Mouse (Mus musculus): ENCODE data around the gene Myo16. TPM values are rescaled to one million over a fixed set of nuclear protein-coding genes. Genes with fewer than 3 reads are reported as not detected.

Gene Myo16
- total RNA-seq, 2 experiments from 2014 or later, result 22.1 to 23.7 TPM

DNA sequence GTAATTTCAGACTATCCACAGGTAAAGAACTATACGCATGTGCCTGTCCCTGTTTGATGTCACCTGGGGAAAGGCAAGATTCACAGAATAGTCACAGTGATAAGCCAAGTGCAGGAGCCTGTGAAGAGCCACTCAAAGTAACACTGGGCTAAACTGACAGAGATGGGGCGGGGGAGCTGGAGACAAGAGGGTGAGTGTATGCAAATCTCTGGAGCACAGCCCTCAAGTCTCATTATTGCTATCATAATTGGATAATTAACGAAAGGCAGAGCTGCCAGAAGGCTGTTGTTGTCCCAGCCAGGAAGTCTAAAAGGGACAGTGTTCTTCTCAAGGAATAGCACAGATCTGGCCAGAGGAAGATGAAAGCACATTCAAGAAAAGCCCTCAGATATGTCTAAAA is 490.8 kb downstream of the Myo16 start:
- TF ChIP-seq CTCF (conservative IDR thresholded peaks at IDR 0.05), result no peak
- DNase-seq (ENCODE audit: low spot score in 2 of 2), result no peak
- no peak overlapping the region for H3K27ac ChIP-seq
- H3K4me3 ChIP-seq, result no peak overlapping the region

DNA sequence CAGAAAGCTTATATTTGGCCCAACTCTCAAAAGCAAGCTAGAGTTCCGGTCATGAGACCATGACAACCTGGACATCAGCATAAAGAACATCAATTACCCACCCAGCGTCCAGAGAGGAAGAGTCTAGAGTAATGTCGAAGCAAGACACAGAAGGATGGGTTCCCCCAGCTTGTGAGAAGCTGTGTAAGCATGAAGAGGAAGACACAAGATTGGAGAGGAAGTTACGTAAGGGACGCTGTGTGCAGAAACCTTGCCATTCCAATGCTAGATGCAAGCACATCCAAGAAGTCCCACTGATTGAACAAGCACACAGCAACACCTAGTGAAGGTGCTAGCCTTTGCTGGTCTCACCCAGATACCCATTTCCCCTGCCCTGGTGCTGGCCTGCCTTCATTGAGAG is 492.0 kb downstream of the Myo16 start:
- no peak for TF ChIP-seq CTCF (conservative IDR thresholded peaks at IDR 0.05)
- Histone ChIP-seq H3K4me3 (no peak overlapping the region), H3K27ac (no peak overlapping the region)
- DNase-seq (ENCODE audit: low spot score in 2 of 2), result no peak

DNA sequence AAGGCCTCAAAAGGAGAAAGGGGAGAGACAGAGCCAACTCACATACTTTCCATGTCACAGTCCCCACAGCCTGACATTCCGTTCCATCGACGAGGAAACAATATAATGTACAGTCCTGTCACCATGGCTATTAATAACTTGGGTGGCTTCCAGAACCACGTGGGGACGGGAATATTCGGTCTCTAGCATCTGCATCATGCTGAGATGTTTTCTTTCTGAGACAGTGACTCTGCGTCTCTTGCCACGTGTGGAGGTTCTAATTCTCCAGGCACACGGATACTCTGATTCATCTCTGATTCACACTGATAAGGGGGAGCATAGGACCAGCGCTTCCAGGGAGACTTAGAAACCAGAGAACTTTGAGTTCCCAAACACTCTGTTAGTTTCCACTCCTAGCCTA is 492.8 kb downstream of the Myo16 start:
- Histone ChIP-seq H3K4me3 (no peak overlapping the region), H3K27ac (no peak overlapping the region)
- peak in 1 of 2 experiments; percentile 9 for DNase-seq (ENCODE audit: low spot score in 2 of 2)
- TF ChIP-seq CTCF (conservative IDR thresholded peaks at IDR 0.05), result no peak

DNA sequence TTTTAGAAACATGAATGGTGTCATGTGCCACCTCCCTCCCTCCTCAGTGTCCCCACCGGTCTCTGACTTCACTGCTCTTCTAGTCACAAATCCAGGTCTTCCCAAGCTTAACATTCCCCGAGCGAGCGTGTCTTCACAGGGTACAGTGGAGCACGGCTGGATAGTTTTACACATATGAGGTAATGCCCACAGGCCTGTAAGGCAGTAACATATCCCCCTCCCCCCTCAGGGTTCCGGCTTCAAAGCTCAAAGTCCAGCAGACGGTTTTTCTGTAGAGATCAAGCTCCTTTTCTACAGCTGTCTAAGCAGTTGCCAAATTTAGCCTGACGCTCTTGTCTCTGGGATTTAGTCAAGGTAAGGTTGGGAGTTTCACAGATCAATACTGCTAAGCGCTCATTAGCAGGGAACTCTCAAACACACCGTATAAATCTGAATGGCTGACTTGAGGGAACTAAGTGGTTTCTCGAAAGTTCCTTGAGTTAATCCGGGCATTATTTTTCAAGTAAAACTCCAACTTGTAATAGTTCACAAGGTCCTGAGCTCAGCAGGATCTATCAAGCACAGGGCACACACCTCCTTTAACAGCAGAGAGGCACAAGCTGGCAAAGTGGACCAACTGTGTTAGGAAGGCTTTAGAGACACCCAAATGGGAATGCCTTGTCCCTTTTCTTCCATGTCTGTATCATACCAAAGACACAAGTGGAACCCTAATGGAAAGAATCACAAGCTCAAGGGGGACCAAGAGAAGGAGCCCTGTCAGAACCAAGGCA is 498.0 kb downstream of the Myo16 start:
- no peak for DNase-seq (ENCODE audit: low spot score in 2 of 2)
- TF ChIP-seq CTCF (conservative IDR thresholded peaks at IDR 0.05), result no peak
- Histone ChIP-seq H3K4me3 (no peak overlapping the region), H3K27ac (no peak overlapping the region)

DNA sequence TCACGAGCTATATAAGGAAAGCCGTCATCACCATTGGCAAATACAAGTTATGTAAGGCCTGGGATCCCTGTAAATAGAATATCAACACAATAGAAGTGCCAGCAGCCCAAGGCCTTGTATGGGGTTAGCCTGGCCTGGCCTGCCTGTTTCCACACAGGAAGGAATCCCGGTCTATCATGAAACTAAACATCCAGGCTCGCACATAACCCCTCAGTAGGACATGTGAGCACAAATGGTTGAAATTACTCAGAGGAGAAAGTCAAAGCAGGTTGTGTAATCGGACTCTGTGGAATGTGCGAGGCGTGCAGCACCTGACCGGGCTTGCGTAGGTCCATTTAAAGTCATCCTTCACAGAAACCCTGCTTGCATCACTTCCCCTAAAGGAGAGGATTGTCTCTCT is 499.6 kb downstream of the Myo16 start:
- TF ChIP-seq CTCF (conservative IDR thresholded peaks at IDR 0.05), result no peak
- no peak overlapping the region for H3K27ac ChIP-seq
- DNase-seq (ENCODE audit: low spot score in 2 of 2), result no peak
- H3K4me3 ChIP-seq, result no peak overlapping the region

DNA sequence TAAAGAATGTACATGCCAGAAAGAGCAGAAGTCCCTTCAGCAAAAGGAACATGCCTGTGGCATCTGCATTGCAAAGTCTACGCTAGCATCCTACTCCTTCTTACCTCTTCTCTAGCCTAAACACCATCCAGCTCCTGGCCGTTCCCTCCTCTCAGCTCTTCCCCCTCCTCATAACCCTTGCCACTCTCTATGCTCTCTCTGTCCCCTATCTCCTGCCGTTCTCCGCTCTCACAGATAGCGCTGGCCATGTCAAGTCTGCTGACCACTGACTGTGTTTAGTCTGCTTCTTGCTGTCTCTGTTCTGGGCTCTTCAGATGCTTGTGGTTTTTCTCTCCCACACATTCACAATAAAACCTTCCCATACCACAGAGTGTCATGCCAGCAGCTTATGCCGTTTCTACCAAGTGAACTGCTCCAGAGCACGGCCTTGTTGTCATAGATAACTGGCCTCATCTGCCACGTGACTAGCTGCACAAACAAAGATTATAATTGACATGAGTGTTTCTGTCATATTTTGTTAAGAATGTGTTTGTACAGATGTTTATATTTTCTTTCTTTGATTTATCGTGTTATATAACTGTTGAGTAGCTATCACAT is 501.3 kb downstream of the Myo16 start:
- Histone ChIP-seq H3K27ac (no peak overlapping the region), H3K4me3 (no peak overlapping the region)
- TF ChIP-seq CTCF (conservative IDR thresholded peaks at IDR 0.05), result no peak
- DNase-seq (ENCODE audit: low spot score in 2 of 2), result no peak

DNA sequence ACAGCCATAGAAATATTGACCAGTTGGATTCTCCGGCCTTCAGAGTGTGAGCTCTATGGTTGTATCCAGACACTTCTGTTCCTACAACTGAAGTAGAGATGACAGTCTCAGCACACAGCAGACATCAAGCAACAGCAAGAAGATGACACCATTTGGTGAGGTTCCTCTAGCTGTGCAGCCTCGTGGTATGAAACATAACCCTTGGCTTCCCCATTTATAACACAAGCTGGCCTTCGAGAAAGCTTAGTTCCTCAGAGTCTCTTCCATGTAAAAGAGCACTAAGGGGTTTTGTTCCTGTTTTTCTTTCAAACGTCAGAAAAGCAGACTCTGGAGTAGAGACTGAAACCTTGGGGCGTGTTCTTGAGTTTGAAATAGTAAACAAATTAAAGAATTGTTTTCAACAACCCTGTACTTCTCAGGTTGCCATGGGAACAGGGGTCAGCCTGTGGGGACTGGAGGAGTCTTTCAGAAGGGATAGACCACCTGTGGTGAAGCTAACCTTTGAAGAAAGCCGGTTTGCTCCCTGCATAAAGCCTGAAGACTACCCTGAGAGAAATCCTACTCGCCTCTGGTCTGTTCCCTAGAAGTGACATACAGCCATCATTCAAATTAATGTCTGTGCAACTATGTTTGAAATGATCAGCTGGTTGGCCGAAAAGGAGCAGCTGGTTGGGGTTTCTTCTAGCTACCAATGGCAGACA is 510.2 kb downstream of the Myo16 start:
- Histone ChIP-seq H3K4me3 (no peak overlapping the region), H3K27ac (no peak overlapping the region)
- no peak for DNase-seq (ENCODE audit: low spot score in 2 of 2)
- no peak for TF ChIP-seq CTCF (conservative IDR thresholded peaks at IDR 0.05)

DNA sequence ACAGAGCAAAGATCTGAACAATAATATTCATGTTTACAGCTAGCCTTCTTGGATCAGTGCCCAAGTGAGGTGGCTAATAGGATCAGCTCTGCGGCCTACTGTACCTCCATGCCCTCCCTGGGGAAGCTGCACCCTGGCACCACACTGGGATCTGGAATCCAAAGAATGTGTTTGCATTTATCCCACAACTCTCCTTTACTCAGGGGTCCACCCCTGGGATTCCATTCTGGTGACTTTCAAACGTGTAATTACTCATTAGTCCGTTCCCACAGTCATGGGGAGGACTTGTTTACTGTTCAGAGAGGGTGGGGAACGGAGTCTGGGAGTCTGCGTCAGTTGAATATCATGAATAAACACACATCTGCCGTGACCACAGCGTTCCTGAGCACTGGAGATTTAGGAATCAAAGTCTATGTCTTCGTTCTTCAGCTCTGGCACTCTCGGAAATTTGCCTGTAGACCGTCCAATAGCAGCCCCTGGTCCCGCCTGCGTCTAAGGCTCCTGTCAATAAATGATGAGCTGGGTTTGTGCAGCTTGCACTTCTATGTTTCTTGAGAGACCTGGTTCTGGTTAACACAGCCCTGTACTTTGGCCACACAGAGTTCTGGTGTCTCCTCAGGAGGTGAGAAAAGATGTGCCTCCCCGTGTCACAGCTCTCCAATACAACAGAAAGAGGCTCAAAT is 511.3 kb downstream of the Myo16 start:
- H3K27ac ChIP-seq, result no peak overlapping the region
- no peak for TF ChIP-seq CTCF (conservative IDR thresholded peaks at IDR 0.05)
- H3K4me3 ChIP-seq, result no peak overlapping the region
- DNase-seq (ENCODE audit: low spot score in 2 of 2), result no peak

DNA sequence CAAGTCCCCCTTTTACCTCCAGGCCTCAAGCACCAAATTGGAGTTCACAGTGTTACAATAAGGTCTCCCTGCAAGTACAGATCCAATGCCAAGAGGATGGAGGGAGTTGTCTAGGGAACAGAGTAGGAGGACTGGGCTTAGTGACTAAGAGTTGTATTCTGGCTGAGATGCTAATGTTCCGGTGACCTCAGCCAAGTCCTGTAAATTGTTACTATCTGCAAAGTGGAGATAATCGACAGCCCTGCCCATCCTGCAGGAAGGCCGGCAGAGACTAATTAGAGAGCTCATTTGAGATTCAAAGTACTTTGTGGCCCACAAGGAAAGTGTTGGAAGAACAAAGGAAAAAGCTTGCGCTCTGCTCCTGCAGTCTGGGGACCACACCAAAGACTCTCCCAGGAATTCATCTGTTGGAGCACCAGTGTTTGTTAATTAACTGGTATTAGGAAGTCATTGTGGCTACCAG is 512.1 kb downstream of the Myo16 start:
- no peak overlapping the region for H3K27ac ChIP-seq
- TF ChIP-seq CTCF (conservative IDR thresholded peaks at IDR 0.05), result no peak
- no peak overlapping the region for H3K4me3 ChIP-seq
- DNase-seq (ENCODE audit: low spot score in 2 of 2), result no peak

DNA sequence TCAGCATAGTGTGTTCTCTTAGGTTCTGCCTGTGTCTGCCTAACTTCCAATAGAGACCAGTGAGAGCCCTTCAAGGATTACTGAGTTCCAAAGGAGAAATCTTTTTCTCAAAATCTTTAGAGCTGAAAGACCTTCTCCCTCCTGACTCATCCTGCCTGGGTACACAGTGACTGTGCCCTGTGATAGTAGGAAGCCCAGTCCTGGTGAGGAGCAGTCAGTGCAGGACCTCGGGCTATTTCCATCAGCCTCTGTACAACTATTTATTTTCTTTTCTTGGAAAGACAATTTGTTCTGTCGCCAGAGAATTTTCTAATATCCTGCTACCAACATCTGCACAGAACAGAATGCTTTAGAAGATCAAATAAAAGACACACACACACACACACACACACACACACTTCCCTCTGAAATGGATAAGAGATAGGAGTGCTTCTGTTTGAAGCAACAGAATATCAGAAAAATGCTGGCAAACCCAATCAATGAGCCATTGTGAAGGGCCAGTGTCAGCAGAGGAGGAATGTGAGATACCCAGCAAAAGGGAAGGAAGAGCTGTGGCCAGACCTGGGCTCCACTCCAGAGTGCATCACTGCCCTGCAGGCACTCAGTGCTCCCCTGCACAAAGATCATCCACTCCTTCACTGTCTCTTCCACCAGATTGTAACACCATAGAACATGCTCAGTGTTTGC is 518.3 kb downstream of the Myo16 start:
- TF ChIP-seq CTCF (conservative IDR thresholded peaks at IDR 0.05), result no peak
- H3K27ac ChIP-seq, result no peak overlapping the region
- no peak for DNase-seq (ENCODE audit: low spot score in 2 of 2)
- H3K4me3 ChIP-seq, result no peak overlapping the region

DNA sequence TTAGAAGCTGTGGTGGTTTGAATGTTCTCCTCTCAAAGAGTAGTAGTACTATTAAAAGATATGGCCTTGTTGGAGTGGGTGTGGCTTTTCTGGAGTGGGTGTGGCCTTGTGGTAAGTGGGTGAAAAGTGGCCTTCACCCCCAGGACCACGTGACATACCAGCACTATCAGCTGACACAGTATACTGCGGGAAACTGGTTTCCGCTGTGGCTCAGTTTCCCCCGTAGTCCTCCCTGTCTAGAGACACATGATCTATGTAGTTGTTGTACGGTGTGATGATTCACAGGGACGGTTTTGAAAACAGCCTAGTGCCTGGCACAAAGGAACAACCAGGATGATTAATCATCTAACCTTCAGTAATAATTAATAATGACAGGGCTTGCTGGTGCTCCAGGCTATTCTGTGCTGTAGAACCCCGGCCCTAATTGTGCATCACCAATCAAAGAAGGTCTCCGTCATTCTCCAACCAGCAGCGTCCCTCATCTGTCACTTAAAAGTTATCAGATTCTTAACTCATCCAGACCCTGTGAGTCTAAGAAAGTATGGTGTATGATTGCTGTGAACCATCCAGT is 524.2 kb downstream of the Myo16 start:
- TF ChIP-seq CTCF (conservative IDR thresholded peaks at IDR 0.05), result no peak
- Histone ChIP-seq H3K4me3 (no peak overlapping the region), H3K27ac (no peak overlapping the region)
- DNase-seq (ENCODE audit: low spot score in 2 of 2), result no peak

DNA sequence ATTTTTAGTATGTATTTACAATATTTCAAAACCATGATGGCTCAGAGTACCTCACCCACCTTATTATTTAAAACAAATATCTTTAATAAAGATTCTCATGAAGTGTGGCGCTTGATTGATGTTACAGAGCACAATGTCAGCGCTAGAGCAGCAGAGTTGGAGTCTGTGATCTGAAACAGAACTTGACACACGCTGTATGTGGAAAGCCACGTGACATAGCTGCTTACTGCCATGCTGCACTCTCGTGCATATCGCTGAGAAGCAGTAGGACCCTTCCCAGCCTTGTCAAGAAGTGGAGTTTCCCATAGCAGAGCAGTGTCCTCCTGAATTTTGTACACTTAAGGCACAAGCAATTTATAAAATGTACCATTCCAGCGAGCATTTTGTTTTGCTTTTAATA is 528.2 kb downstream of the Myo16 start:
- Histone ChIP-seq H3K4me3 (no peak overlapping the region), H3K27ac (peak overlapping the region; percentile 72; the same call in 1 of the 2 replicates)
- DNase-seq (ENCODE audit: low spot score in 2 of 2), result no peak
- no peak for TF ChIP-seq CTCF (conservative IDR thresholded peaks at IDR 0.05)

Measured in layer of hippocampus, adult 2 months (tissue).